Mouse (Mus musculus) neural tube, embryonic 11.5 days (tissue): ENCODE data around the gene Col6a4. TPM values are rescaled to one million over a fixed set of nuclear protein-coding genes. Genes with fewer than 3 reads are reported as not detected.

Experiments
- ATAC-seq: fragments of 200-750 bp; cut with Nextera tagmentation; 2 replicates; pipeline ENCODE4 v1.8.0; 2017; ENCODE audit warnings: moderate number of reproducible peaks, mild to moderate bottlenecking, moderate TSS enrichment, moderate library complexity; ENCODE audit not compliant: insufficient read depth, low FRiP score, low TSS enrichment
- DNase-seq: peaks from one replicate; pipeline ENCODE4 v3.0.0-alpha.2; 2015; ENCODE audit warnings: low spot score
- H3K27ac ChIP-seq: fragments of 300-500 bp; sonication (generic); 2 replicates; pipeline ENCODE4 v1.5.1; 2014; ENCODE audit warnings: low read depth, mild to moderate bottlenecking, low read length
- H3K27me3 ChIP-seq: fragments of 300-500 bp; sonication (generic); 2 replicates; pipeline ENCODE4 v1.6.1; 2014; ENCODE audit warnings: mild to moderate bottlenecking, low read length, mixed read lengths; ENCODE audit not compliant: control insufficient read depth, insufficient read depth
- H3K36me3 ChIP-seq: fragments of 300-500 bp; sonication (generic); 2 replicates; pipeline ENCODE4 v1.6.1; 2014; ENCODE audit warnings: mild to moderate bottlenecking, low read length, moderate library complexity, mixed read lengths; ENCODE audit not compliant: control insufficient read depth, insufficient read depth
- H3K4me1 ChIP-seq: fragments of 300-500 bp; sonication (generic); 2 replicates; pipeline ENCODE4 v1.6.1; 2014; ENCODE audit warnings: low read length, mixed read lengths; ENCODE audit not compliant: control insufficient read depth, insufficient read depth
- H3K4me2 ChIP-seq: fragments of 300-500 bp; sonication (generic); 2 replicates; pipeline ENCODE4 v1.6.1; 2014; ENCODE audit warnings: low read depth, mild to moderate bottlenecking, moderate library complexity
- H3K4me3 ChIP-seq: fragments of 300-500 bp; sonication (generic); 2 replicates; pipeline ENCODE4 v1.5.1; 2014; ENCODE audit warnings: low read depth, low read length
- H3K9ac ChIP-seq: fragments of 300-500 bp; sonication (generic); 2 replicates; pipeline ENCODE4 v1.6.1; 2014; ENCODE audit warnings: mild to moderate bottlenecking, low read length
- H3K9me3 ChIP-seq: fragments of 300-500 bp; sonication (generic); 2 replicates; pipeline ENCODE4 v1.6.1; 2016; ENCODE audit warnings: low read length; ENCODE audit not compliant: control insufficient read depth
- WGBS: fragments of 180-500 bp; shearing (Covaris S2); extraction: QIAGEN DNeasy Blood & Tissue Kit; methylation state at CpG from one replicate; pipeline ENCODE4 v1.1.7; 2014; 5-methylcytosine and 5-hydroxymethylcytosine counted together
- polyA plus RNA-seq: library from polyadenylated mRNA; unstranded; fragments of >200 nt; fragmentation: Nextera tagmentation; extraction: Ambion mirVana; gene quantifications from 2 replicates; pipeline ENCODE4 v1.2.1, GENCODE M21; 2014

Gene Col6a4
- polyA plus RNA-seq, 1 experiment from 2014 or later = 0.13 TPM

- Histone ChIP-seq H3K9ac (no peak overlapping the region), H3K4me1 (no peaks in the 10 kb centered on the region), H3K27me3 (no peaks in the 10 kb centered on the region), H3K4me2 (no peak overlapping the region), H3K36me3 (no peaks in the 10 kb centered on the region), H3K27ac (no peak overlapping the region), H3K9me3 (no peaks in the 10 kb centered on the region), H3K4me3 (no peak overlapping the region)
- 96% methylated on average over 5 of the region's 5 CpGs for WGBS
- ATAC-seq (no peak), DNase-seq (no peak)
These were observed 15.1 kb downstream of the Col6a4 start for GRCm38 (mm10) chr9:106081528-106081927.

- no peaks in the 10 kb centered on the region for H3K36me3 ChIP-seq
- H3K27me3 ChIP-seq = no peaks in the 10 kb centered on the region
- WGBS = 61% methylated on average over 12 of the region's 12 CpGs
- no peaks in the 10 kb centered on the region for H3K4me1 ChIP-seq
- ATAC-seq = no peak
- H3K4me2 ChIP-seq = no peak overlapping the region
- no peak overlapping the region for H3K27ac ChIP-seq
- no peak overlapping the region for H3K9ac ChIP-seq
- H3K4me3 ChIP-seq = no peak overlapping the region
- no peaks in the 10 kb centered on the region for H3K9me3 ChIP-seq
- peak; percentile 66 for DNase-seq
These were observed 16.1 kb downstream of the Col6a4 start for GRCm38 (mm10) chr9:106080261-106081033.

- H3K4me1 ChIP-seq = no peaks in the 10 kb centered on the region
- H3K4me2 ChIP-seq = no peak overlapping the region
- H3K9me3 ChIP-seq = no peaks in the 10 kb centered on the region
- no peak overlapping the region for H3K4me3 ChIP-seq
- no peaks in the 10 kb centered on the region for H3K36me3 ChIP-seq
- 91% methylated on average over 3 of the region's 3 CpGs for WGBS
- ATAC-seq (no peak), DNase-seq (no peak)
- no peak overlapping the region for H3K27ac ChIP-seq
- no peak overlapping the region for H3K9ac ChIP-seq
- H3K27me3 ChIP-seq = no peaks in the 10 kb centered on the region
These were observed 18.6 kb downstream of the Col6a4 start for GRCm38 (mm10) chr9:106077953-106078352.

- no peaks in the 10 kb centered on the region for H3K27me3 ChIP-seq
- DNase-seq = no peak
- H3K4me2 ChIP-seq = no peak overlapping the region
- H3K9me3 ChIP-seq = no peaks in the 10 kb centered on the region
- no peak overlapping the region for H3K27ac ChIP-seq
- no peak for ATAC-seq
- no peaks in the 10 kb centered on the region for H3K4me1 ChIP-seq
- 80% methylated on average over 5 of the region's 5 CpGs for WGBS
- no peak overlapping the region for H3K9ac ChIP-seq
- H3K4me3 ChIP-seq = no peak overlapping the region
- no peaks in the 10 kb centered on the region for H3K36me3 ChIP-seq
These were observed 20.3 kb downstream of the Col6a4 start for GRCm38 (mm10) chr9:106076234-106076633.

- no peaks in the 10 kb centered on the region for H3K9me3 ChIP-seq
- no peak overlapping the region for H3K4me2 ChIP-seq
- H3K27ac ChIP-seq = no peak overlapping the region
- DNase-seq (no peak), ATAC-seq (no peak)
- no peak overlapping the region for H3K9ac ChIP-seq
- WGBS = 77% methylated on average over 4 of the region's 4 CpGs
- no peaks in the 10 kb centered on the region for H3K36me3 ChIP-seq
- H3K4me1 ChIP-seq = no peaks in the 10 kb centered on the region
- no peak overlapping the region for H3K4me3 ChIP-seq
- H3K27me3 ChIP-seq = no peaks in the 10 kb centered on the region
These were observed 22.6 kb downstream of the Col6a4 start for GRCm38 (mm10) chr9:106073956-106074355.

- WGBS = 70% methylated on average over 6 of the region's 6 CpGs
- H3K4me3 ChIP-seq = no peak overlapping the region
- H3K4me1 ChIP-seq = no peaks in the 10 kb centered on the region
- no peaks in the 10 kb centered on the region for H3K36me3 ChIP-seq
- H3K27me3 ChIP-seq = no peaks in the 10 kb centered on the region
- ATAC-seq = no peak
- no peaks in the 10 kb centered on the region for H3K9me3 ChIP-seq
- H3K9ac ChIP-seq = no peak overlapping the region
- H3K27ac ChIP-seq = no peak overlapping the region
- no peak for DNase-seq
- H3K4me2 ChIP-seq = no peak overlapping the region
These were observed 24.9 kb downstream of the Col6a4 start for GRCm38 (mm10) chr9:106071651-106072050.

- 91% methylated on average over 4 of the region's 4 CpGs for WGBS
These were observed 43.1 kb downstream of the Col6a4 start for GRCm38 (mm10) chr9:106053446-106053845.

GRCm38 (mm10) chr9:106043921-106044503 lies 52.6 kb downstream of the Col6a4 start:
- no peak overlapping the region for H3K27ac ChIP-seq
- no peaks in the 10 kb centered on the region for H3K27me3 ChIP-seq
- H3K4me1 ChIP-seq = no peaks in the 10 kb centered on the region
- 81% methylated on average over 9 of the region's 9 CpGs for WGBS
- H3K9me3 ChIP-seq = no peaks in the 10 kb centered on the region
- DNase-seq (no peak), ATAC-seq (no peak)
- H3K36me3 ChIP-seq = no peaks in the 10 kb centered on the region
- no peak overlapping the region for H3K4me3 ChIP-seq
- H3K9ac ChIP-seq = no peak overlapping the region
- no peak overlapping the region for H3K4me2 ChIP-seq

More at GRCm38 (mm10) chr9:106053446-106053845, 43.1 kb downstream of the Col6a4 start:
- no peak for DNase-seq
- ATAC-seq = no peak
- H3K4me1 ChIP-seq = no peaks in the 10 kb centered on the region
- no peak overlapping the region for H3K27ac ChIP-seq
- no peak overlapping the region for H3K9ac ChIP-seq
- no peaks in the 10 kb centered on the region for H3K9me3 ChIP-seq
- H3K4me3 ChIP-seq = no peak overlapping the region
- no peaks in the 10 kb centered on the region for H3K27me3 ChIP-seq
- no peak overlapping the region for H3K4me2 ChIP-seq
- H3K36me3 ChIP-seq = no peaks in the 10 kb centered on the region
